Mouse (Mus musculus) heart, postnatal 0 days (tissue): ENCODE measurements around the gene Ssbp3. TPM values are rescaled to one million over a fixed set of nuclear protein-coding genes. Genes with fewer than 3 reads are reported as not detected.

Experiments used
- ATAC-seq: fragments of 200-750 bp; cut with Nextera tagmentation; 2 replicates; pipeline ENCODE4 v1.8.0; 2017; ENCODE audit warnings: low read depth, moderate number of reproducible peaks, moderate library complexity; ENCODE audit not compliant: insufficient read depth
- DNase-seq: peaks from one replicate; pipeline ENCODE4 v3.0.0-alpha.2; 2016; ENCODE audit warnings: low spot score
- H3K27ac ChIP-seq: fragments of 300-500 bp; sonication (generic); 2 replicates; pipeline ENCODE4 v1.5.1; 2014; ENCODE audit warnings: low read depth, mild to moderate bottlenecking
- H3K27me3 ChIP-seq: fragments of 300-500 bp; sonication (generic); 2 replicates; pipeline ENCODE4 v1.6.1; 2014; ENCODE audit warnings: low read length, mixed read lengths; ENCODE audit not compliant: control insufficient read depth, insufficient read depth
- H3K36me3 ChIP-seq: fragments of 300-500 bp; sonication (generic); replicated peaks from 2 replicates; pipeline ENCODE4 v1.6.1; 2014; ENCODE audit warnings: low read length, mixed read lengths; ENCODE audit not compliant: control insufficient read depth, insufficient read depth
- H3K4me1 ChIP-seq: fragments of 300-500 bp; sonication (generic); 2 replicates; pipeline ENCODE4 v1.6.1; 2014; ENCODE audit warnings: antibody characterized with exemption; ENCODE audit not compliant: control insufficient read depth, insufficient read depth
- H3K4me2 ChIP-seq: fragments of 300-500 bp; sonication (generic); 2 replicates; pipeline ENCODE4 v1.6.1; 2014; ENCODE audit warnings: low read depth, mild to moderate bottlenecking, low read length, moderate library complexity
- H3K4me3 ChIP-seq: fragments of 300-500 bp; sonication (generic); 2 replicates; pipeline ENCODE4 v1.5.1; 2014; ENCODE audit warnings: low read depth, low read length
- H3K9ac ChIP-seq: fragments of 300-500 bp; sonication (generic); replicated peaks from 2 replicates; pipeline ENCODE4 v1.6.1; 2014; ENCODE audit warnings: low read depth, low read length, mixed read lengths
- H3K9me3 ChIP-seq: fragments of 300-500 bp; sonication (generic); replicated peaks from 2 replicates; pipeline ENCODE4 v1.6.1; 2016; ENCODE audit warnings: low read length; ENCODE audit not compliant: control insufficient read depth
- CTCF ChIP-seq: IDR thresholded peaks from 2 replicates; pipeline ENCODE4 v1.5.1; 2016; ENCODE audit warnings: antibody characterized with exemption, control low read depth, low read depth
- EP300 ChIP-seq: IDR thresholded peaks from 2 replicates; pipeline ENCODE4 v1.6.1; 2016; ENCODE audit warnings: antibody characterized with exemption, low read depth
- WGBS: fragments of 180-500 bp; shearing (Covaris S2); extraction: QIAGEN DNeasy Blood & Tissue Kit; methylation state at CpG from one replicate; pipeline ENCODE4 v1.1.7; 2014; 5-methylcytosine and 5-hydroxymethylcytosine counted together
- polyA plus RNA-seq: library from polyadenylated mRNA; unstranded; fragments of >200 nt; fragmentation: Nextera tagmentation; extraction: Ambion mirVana; gene quantifications from 2 replicates; pipeline ENCODE4 v1.2.1, GENCODE M21; 2015
- total RNA-seq: library from RNA; depleted of rRNA; stranded (reverse); fragments of >200 nt; gene quantifications from 2 replicates; pipeline ENCODE4 v1.2.3, GENCODE M21; 2014; ENCODE audit warnings: low replicate concordance

Gene Ssbp3
- total and polyA plus RNA-seq, 2 experiments from 2014 or later = 25.9 to 35.6 TPM

GRCm38 (mm10) chr4:106942491-106942890, 32.0 kb downstream of the Ssbp3 start:
- DNase-seq (no peak), ATAC-seq (no peak)
- 53% methylated on average over 4 of the region's 4 CpGs for WGBS
- no peaks in the 10 kb centered on the region for H3K27me3 ChIP-seq
- no peak overlapping the region for H3K4me3 ChIP-seq
- no peak overlapping the region for H3K4me2 ChIP-seq
- no peak overlapping the region for H3K9ac ChIP-seq
- TF ChIP-seq CTCF (no peak), EP300 (no peak)
- H3K4me1 ChIP-seq = peaks cover 31% of the 10 kb centered on the region
- no peaks in the 10 kb centered on the region for H3K9me3 ChIP-seq
- no peaks in the 10 kb centered on the region for H3K36me3 ChIP-seq
- H3K27ac ChIP-seq = no peak overlapping the region

- H3K4me2 ChIP-seq = no peak overlapping the region
- H3K9me3 ChIP-seq = no peaks in the 10 kb centered on the region
- WGBS = 87% methylated on average over 2 of the region's 2 CpGs
- ATAC-seq (no peak), DNase-seq (no peak)
- no peak overlapping the region for H3K9ac ChIP-seq
- H3K36me3 ChIP-seq = no peaks in the 10 kb centered on the region
- no peak for TF ChIP-seq EP300
- TF ChIP-seq CTCF = no peak
- H3K4me1 ChIP-seq = peaks cover 27% of the 10 kb centered on the region
- no peaks in the 10 kb centered on the region for H3K27me3 ChIP-seq
- H3K4me3 ChIP-seq = no peak overlapping the region
- H3K27ac ChIP-seq = no peak overlapping the region
These were observed 33.1 kb downstream of the Ssbp3 start for GRCm38 (mm10) chr4:106943627-106944026.

- DNase-seq (no peak), ATAC-seq (no peak)
- no peak overlapping the region for H3K4me3 ChIP-seq
These were observed 34.4 kb downstream of the Ssbp3 start for GRCm38 (mm10) chr4:106944898-106945297.

GRCm38 (mm10) chr4:106947741-106948140, 37.2 kb downstream of the Ssbp3 start:
- peaks cover under 1% of the 10 kb centered on the region; the same call in 1 of the 2 replicates for H3K4me1 ChIP-seq
- WGBS = 74% methylated on average over 3 of the region's 3 CpGs
- H3K36me3 ChIP-seq = 0 out of 2 replicates have a peak, but pooled peaks cover 3% of the 10 kb centered on the region
- no peak overlapping the region for H3K9ac ChIP-seq
- no peak overlapping the region for H3K27ac ChIP-seq
- no peaks in the 10 kb centered on the region for H3K9me3 ChIP-seq
- H3K4me3 ChIP-seq = no peak overlapping the region
- TF ChIP-seq EP300 (no peak), CTCF (no peak)
- DNase-seq (no peak), ATAC-seq (no peak)
- no peaks in the 10 kb centered on the region for H3K27me3 ChIP-seq
- no peak overlapping the region for H3K4me2 ChIP-seq

More at GRCm38 (mm10) chr4:106944898-106945297, 34.4 kb downstream of the Ssbp3 start:
- Histone ChIP-seq H3K27ac (no peak overlapping the region), H3K9ac (no peak overlapping the region), H3K4me2 (no peak overlapping the region), H3K27me3 (no peaks in the 10 kb centered on the region), H3K9me3 (no peaks in the 10 kb centered on the region), H3K4me1 (peaks cover 18% of the 10 kb centered on the region), H3K36me3 (no peaks in the 10 kb centered on the region)
- WGBS = 75% methylated on average over 3 of the region's 3 CpGs
- no peak for TF ChIP-seq EP300
- TF ChIP-seq CTCF = no peak

GRCm38 (mm10) chr4:106948546-106948945, 38.0 kb downstream of the Ssbp3 start:
- no peaks in the 10 kb centered on the region for H3K9me3 ChIP-seq
- H3K4me2 ChIP-seq = no peak overlapping the region
- WGBS = 79% methylated on average over 7 of the region's 7 CpGs
- no peak for TF ChIP-seq EP300
- no peak for TF ChIP-seq CTCF
- H3K4me1 ChIP-seq = peaks cover 8% of the 10 kb centered on the region
- DNase-seq (no peak), ATAC-seq (no peak)
- no peaks in the 10 kb centered on the region for H3K27me3 ChIP-seq
- no peak overlapping the region for H3K4me3 ChIP-seq
- no peak overlapping the region for H3K9ac ChIP-seq
- H3K36me3 ChIP-seq = 0 out of 2 replicates have a peak, but pooled peaks cover 3% of the 10 kb centered on the region
- no peak overlapping the region for H3K27ac ChIP-seq

DNA sequence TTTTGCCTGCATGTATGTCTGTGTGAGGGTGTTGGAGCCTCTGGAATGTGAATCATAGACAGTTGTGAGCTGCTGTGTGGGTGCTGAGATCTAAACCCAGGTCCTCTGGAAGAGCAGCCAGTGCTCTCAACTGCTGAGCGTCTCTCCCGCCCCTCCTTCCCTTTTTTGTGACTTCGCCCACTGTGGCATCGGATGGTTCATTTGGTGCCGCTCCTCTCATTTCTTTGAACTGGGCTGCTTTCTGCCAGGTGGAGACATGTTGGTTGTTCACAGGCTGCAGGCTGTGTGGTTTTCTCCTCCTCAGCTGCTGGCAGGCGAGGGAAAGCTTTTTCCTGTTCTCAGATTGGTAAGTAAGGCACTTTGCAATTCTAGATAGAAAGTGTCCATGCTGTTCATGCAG, 38.7 kb downstream of the Ssbp3 start:
- TF ChIP-seq CTCF = no peak
- TF ChIP-seq EP300 = no peak
- no peaks in the 10 kb centered on the region for H3K27me3 ChIP-seq
- no peak overlapping the region for H3K27ac ChIP-seq
- H3K36me3 ChIP-seq = 0 out of 2 replicates have a peak, but pooled peaks cover 3% of the 10 kb centered on the region
- H3K9me3 ChIP-seq = no peaks in the 10 kb centered on the region
- DNase-seq = no peak
- ATAC-seq = no peak
- 77% methylated on average over 6 of the region's 6 CpGs for WGBS
- H3K4me2 ChIP-seq = no peak overlapping the region
- H3K9ac ChIP-seq = no peak overlapping the region
- no peak overlapping the region for H3K4me3 ChIP-seq
- H3K4me1 ChIP-seq = peaks cover 12% of the 10 kb centered on the region
